Mouse (Mus musculus): ENCODE measurements around the gene Gm12248.

GRCm38 (mm10) chr11:58024271-58024670, 68.7 kb downstream of the Gm12248 start:
- TF ChIP-seq USF2 (conservative IDR thresholded peaks at IDR 0.05; ENCODE audit: low read depth, low read length): no peak
- no peak for TF ChIP-seq CTCF (conservative IDR thresholded peaks at IDR 0.05 in 1 of 2, IDR thresholded peaks at IDR 0.05 in 1 of 2; ENCODE audit: low read depth in 2 of 2, low read length in 2 of 2)
- TF ChIP-seq POLR2A (IDR thresholded peaks at IDR 0.05; ENCODE audit: low read depth, low read length): no peak; the same call in 1 of the 2 replicates
- TF ChIP-seq TBP (conservative IDR thresholded peaks at IDR 0.05; ENCODE audit: low read depth, low read length): no peak
- no peak for TF ChIP-seq MXI1 (IDR thresholded peaks at IDR 0.05; ENCODE audit: low read depth, low read length)
- TF ChIP-seq RCOR1 (conservative IDR thresholded peaks at IDR 0.05; ENCODE audit: low read depth, low read length): no peak
- no peak for TF ChIP-seq ZNF384 (IDR thresholded peaks at IDR 0.05; ENCODE audit: low read depth, low read length)
- TF ChIP-seq MAZ (IDR thresholded peaks at IDR 0.05; ENCODE audit: low read depth, low read length): no peak
- TF ChIP-seq SMC3 (IDR thresholded peaks at IDR 0.05; ENCODE audit: low read depth, low read length): no peak
- no peak for TF ChIP-seq TCF12 (IDR thresholded peaks at IDR 0.05; ENCODE audit: low read depth, low read length)

All from CH12.LX (cell line).